Mouse (Mus musculus): ENCODE results near the gene Kcnh2. TPM values are rescaled to one million over a fixed set of nuclear protein-coding genes. Genes with fewer than 3 reads are reported as not detected.

Gene Kcnh2
- polyA plus RNA-seq, 1 experiment from 2014 or later = 0.35 TPM

DNA sequence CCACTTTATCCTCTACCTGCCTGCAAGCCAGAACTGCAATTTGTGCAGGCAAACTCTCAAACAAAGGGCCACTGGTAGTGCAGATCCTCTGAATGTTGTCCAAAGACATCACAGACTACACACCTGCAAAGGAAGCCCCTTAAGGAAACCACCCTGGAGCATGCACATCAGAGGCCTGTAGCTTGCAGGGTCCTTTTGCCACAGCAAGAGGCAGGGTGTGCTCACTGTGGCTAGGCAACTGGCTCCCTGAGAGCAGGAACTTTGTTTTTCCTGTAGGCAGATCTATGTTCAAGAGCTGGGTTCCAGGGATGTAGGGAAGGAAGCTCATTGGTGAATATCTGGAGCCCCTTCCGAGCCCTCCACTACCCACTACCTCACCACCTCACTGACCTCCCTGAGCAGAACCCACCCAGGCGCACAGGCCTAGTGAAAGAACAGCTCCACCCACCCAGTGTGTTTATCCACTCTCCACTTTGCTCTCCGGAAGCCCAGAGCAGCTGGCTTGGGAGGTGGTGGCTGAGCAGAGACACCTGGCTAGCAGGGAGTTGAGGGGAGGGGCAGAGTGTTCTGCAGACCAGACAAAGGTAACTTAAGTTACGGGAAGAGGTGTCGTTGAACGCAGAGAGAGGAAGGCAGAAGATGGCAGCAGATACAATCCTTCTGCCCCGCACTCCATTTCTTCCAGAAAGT is 4.1 kb downstream of the Kcnh2 start:
- no peak overlapping the region for H3K27ac ChIP-seq (replicated peaks)
- peaks cover 71% of the 10 kb centered on the region for H3K4me1 ChIP-seq (replicated peaks)
- H3K27me3 ChIP-seq = peaks cover 55% of the 10 kb centered on the region
- ATAC-seq (ENCODE audit: insufficient read depth) = no peak
- H3K9ac ChIP-seq = no peak overlapping the region
- peak overlapping the region; percentile 77; the same call in 1 of the 2 replicates for H3K4me2 ChIP-seq
- WGBS (ENCODE audit: insufficient replicate concordance) = 47% methylated on average over 7 of the region's 7 CpGs
- H3K9me3 ChIP-seq (replicated peaks) = no peaks in the 10 kb centered on the region
- no peaks in the 10 kb centered on the region for H3K36me3 ChIP-seq (replicated peaks)
- H3K4me3 ChIP-seq (replicated peaks) = no peak overlapping the region

DNA sequence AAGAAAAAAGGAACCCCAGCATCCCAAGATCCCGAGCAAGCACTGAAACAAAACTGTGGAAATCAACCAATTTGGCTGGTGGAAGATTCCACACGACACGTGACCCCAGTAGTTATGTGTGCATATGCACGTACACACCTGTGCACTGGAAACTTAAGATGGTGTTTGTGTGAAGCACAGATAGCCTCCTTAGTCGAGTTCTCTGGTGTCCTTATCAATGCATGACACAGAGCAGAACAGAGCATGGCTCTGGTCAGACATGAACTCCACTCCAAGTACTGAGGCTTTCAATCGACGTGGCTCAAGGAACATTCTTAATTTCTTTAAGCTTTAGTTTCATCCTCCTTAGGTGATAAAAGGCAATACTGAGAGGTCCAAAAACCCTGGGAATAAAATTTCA is 5.1 kb downstream of the Kcnh2 start:
- H3K27me3 ChIP-seq = peaks cover 44% of the 10 kb centered on the region
- WGBS (ENCODE audit: insufficient replicate concordance) = 36% methylated on average over 7 of the region's 7 CpGs
- no peaks in the 10 kb centered on the region for H3K9me3 ChIP-seq (replicated peaks)
- H3K4me3 ChIP-seq (replicated peaks) = no peak overlapping the region
- H3K27ac ChIP-seq (replicated peaks) = no peak overlapping the region
- peaks cover 62% of the 10 kb centered on the region for H3K4me1 ChIP-seq (replicated peaks)
- no peak overlapping the region for H3K4me2 ChIP-seq
- H3K9ac ChIP-seq = no peak overlapping the region
- ATAC-seq (ENCODE audit: insufficient read depth) = peak; percentile 53; the same call in 1 of the 2 replicates
- H3K36me3 ChIP-seq (replicated peaks) = no peaks in the 10 kb centered on the region

DNA sequence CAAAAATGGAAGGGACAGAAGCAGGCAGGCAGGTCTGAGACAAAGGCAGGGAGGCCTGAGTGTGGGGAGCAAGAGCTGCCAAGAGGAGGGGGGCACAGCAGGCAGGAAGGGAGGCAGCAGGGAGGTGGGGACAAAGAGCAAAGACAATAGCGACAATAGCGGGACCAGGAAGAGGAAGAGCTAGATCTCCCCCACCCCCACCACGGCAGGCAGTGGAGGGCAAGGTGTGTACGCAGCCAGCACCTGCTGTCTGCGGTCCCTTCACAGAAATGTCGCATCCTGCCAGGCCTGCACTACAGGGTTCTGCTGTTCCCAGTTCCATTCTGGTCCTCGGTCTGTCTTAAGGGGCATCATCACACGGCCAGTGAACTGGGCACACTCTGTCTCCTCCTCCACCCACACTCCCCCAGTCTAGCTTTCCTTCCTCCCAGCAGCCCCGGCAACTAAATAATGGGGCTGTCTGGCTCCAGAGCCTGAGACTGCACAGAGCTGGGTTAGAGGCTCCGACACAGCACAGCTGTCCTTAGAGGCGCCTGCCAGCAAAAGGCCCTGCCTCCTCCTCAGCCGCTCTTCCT is 6.8 kb downstream of the Kcnh2 start:
- no peaks in the 10 kb centered on the region for H3K9me3 ChIP-seq (replicated peaks)
- H3K27me3 ChIP-seq = peaks cover 27% of the 10 kb centered on the region
- H3K27ac ChIP-seq (replicated peaks) = no peak overlapping the region
- no peak for ATAC-seq (ENCODE audit: insufficient read depth)
- no peak overlapping the region for H3K4me3 ChIP-seq (replicated peaks)
- no peak overlapping the region for H3K9ac ChIP-seq
- no peaks in the 10 kb centered on the region for H3K36me3 ChIP-seq (replicated peaks)
- peaks cover 59% of the 10 kb centered on the region for H3K4me1 ChIP-seq (replicated peaks)
- 21% methylated on average over 12 of the region's 12 CpGs for WGBS (ENCODE audit: insufficient replicate concordance)
- peak overlapping the region; percentile 15; the same call in 1 of the 2 replicates for H3K4me2 ChIP-seq

DNA sequence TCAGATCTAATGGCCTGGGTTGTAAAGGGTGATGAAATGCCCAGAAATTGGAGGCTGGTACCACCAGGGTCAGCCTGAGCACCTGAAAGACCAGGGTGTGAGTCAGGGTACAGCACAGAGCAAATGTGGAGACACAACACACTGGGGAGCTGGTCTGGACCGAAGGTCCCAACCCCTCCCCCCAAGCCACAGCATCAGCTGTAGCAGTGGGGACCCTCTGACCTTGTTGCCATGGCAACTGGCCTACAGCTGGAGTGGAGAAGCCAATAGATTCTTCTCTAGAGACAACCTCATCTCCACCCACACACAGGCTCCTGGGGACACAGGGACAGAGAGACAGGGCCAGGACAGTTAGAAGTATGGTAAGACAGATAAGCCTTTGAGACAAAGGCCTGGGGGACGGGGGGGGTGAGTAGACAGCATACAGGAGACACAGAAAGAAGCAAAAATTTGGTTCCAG is 7.4 kb downstream of the Kcnh2 start:
- Histone ChIP-seq H3K9ac (no peak overlapping the region), H3K36me3 (replicated peaks) (no peaks in the 10 kb centered on the region), H3K27me3 (peaks cover 21% of the 10 kb centered on the region), H3K4me1 (replicated peaks) (peaks cover 53% of the 10 kb centered on the region), H3K27ac (replicated peaks) (no peak overlapping the region), H3K4me2 (0 out of 2 replicates have a peak overlapping the region, but pooled peaks have one; percentile 15), H3K4me3 (replicated peaks) (no peak overlapping the region), H3K9me3 (replicated peaks) (no peaks in the 10 kb centered on the region)
- ATAC-seq (ENCODE audit: insufficient read depth) = peak; percentile 41
- 21% methylated on average over 2 of the region's 2 CpGs for WGBS (ENCODE audit: insufficient replicate concordance)

DNA sequence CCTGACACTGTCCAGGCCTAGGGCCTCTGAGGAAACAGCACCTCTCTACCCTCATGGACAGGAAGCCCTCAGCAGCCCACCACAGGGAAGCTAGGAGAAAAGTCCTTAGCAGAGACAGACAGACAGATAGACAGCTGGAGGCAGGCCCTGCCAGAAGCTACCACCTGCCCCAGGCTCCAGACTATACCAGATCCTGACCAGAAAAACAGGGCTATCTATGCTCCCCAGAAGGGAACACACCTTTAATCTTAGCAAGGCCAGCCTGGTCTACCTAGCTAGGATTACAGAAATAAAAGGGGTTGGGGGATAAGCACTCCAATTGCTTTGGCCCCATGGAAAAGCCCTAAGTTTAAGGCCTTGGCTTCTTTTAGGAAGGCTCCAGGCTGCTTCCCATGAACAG is 8.0 kb downstream of the Kcnh2 start:
- Histone ChIP-seq H3K4me3 (replicated peaks) (no peak overlapping the region), H3K9me3 (replicated peaks) (no peaks in the 10 kb centered on the region), H3K36me3 (replicated peaks) (no peaks in the 10 kb centered on the region), H3K4me1 (replicated peaks) (peaks cover 47% of the 10 kb centered on the region), H3K4me2 (no peak overlapping the region), H3K9ac (no peak overlapping the region), H3K27me3 (peaks cover 15% of the 10 kb centered on the region), H3K27ac (replicated peaks) (no peak overlapping the region; the same call in 1 of the 2 replicates)
- peak; percentile 2; the same call in 1 of the 2 replicates for ATAC-seq (ENCODE audit: insufficient read depth)

DNA sequence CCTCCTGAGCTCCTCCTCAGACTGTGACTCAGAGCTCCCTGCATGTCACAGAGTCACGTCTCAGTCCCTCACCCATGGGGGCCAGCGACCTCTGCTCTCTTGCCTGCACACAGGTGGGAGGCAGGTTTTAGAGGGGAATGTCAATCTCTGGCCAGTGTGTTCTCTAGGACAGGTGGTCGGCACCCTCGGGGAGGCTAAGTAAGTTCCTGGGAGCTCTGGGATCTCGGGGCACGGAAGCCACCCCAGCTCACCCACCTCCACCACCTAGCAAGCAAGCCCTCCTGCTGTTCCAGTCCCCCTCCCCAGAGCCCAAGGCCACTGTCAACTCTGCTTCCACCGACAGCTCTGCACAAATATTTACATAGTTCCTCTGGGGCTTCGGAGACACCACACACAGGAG is 8.4 kb downstream of the Kcnh2 start:
- Histone ChIP-seq H3K36me3 (replicated peaks) (no peaks in the 10 kb centered on the region), H3K27ac (replicated peaks) (no peak overlapping the region), H3K4me2 (no peak overlapping the region), H3K9ac (no peak overlapping the region), H3K4me1 (replicated peaks) (peaks cover 43% of the 10 kb centered on the region), H3K9me3 (replicated peaks) (no peaks in the 10 kb centered on the region), H3K27me3 (peaks cover 11% of the 10 kb centered on the region), H3K4me3 (replicated peaks) (no peak overlapping the region)
- 55% methylated on average over 8 of the region's 8 CpGs for WGBS (ENCODE audit: insufficient replicate concordance)
- ATAC-seq (ENCODE audit: insufficient read depth) = no peak; the same call in 1 of the 2 replicates

DNA sequence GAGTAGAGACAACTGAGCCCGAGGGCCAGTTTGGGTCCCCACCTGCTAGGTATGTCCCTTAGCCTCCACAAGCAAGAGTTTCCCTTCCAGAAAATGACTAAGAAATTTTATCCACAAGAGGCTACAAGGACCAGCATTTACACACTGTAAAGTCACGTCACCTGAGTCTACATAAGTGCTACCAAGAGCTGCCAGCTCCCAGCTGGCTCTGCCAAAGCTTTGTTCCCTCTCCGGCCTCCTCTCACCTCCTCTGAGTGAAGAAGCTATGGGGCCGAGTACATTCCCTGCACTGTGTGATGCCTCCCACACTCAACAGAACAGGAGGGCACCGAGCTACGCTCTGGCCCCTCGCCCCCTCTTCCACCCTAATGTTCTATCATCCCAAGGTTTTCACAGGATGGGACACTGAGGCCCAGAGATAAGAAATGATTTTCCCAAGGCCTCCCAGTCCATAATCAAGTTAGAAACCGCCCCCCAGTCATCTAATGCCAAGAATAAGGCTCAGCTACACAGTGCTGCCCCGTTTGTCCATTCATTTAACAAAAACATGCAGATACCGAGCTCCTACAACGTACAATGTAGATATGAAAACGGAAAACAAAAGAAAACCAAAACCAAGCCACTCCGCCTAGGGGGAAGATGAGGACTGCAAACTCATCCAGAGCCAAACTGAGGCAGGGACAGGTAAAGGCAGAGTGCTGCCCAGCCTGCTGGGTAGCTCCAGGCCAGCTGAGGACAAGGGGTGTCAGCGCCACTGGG is 9.0 kb downstream of the Kcnh2 start:
- ATAC-seq (ENCODE audit: insufficient read depth) = no peak
- H3K9ac ChIP-seq = no peak overlapping the region
- no peak overlapping the region for H3K4me2 ChIP-seq
- no peak overlapping the region for H3K27ac ChIP-seq (replicated peaks)
- H3K9me3 ChIP-seq (replicated peaks) = no peaks in the 10 kb centered on the region
- no peak overlapping the region for H3K4me3 ChIP-seq (replicated peaks)
- H3K36me3 ChIP-seq (replicated peaks) = no peaks in the 10 kb centered on the region
- H3K27me3 ChIP-seq = peaks cover 5% of the 10 kb centered on the region
- peaks cover 37% of the 10 kb centered on the region for H3K4me1 ChIP-seq (replicated peaks)
- WGBS (ENCODE audit: insufficient replicate concordance) = 61% methylated on average over 14 of the region's 14 CpGs

DNA sequence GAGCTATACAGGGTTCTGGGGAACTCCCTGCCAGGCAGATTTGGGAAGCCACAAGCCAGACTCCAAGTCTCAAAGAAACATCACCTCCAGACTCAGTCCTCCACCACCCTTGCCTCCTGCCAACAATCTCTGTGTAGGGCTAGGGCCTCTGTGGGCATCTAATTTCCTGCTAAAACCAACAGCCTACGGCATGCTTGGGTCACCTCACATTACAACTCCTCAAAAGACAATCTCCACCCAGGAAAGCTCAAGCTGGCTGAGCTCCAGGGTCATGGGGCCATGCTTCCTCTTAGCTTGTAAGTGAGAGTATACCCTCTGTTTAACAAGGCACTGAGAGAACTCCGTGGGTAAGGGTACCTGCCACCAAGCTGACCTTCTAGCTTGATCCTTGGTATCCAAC is 13.6 kb downstream of the Kcnh2 start:
- H3K27me3 ChIP-seq = no peaks in the 10 kb centered on the region
- H3K4me1 ChIP-seq (replicated peaks) = peaks cover 7% of the 10 kb centered on the region; the same call in 1 of the 2 replicates
- WGBS (ENCODE audit: insufficient replicate concordance) = 23% methylated on average over 2 of the region's 2 CpGs
- no peaks in the 10 kb centered on the region for H3K9me3 ChIP-seq (replicated peaks)
- no peak overlapping the region for H3K4me2 ChIP-seq
- H3K36me3 ChIP-seq (replicated peaks) = no peaks in the 10 kb centered on the region
- H3K27ac ChIP-seq (replicated peaks) = no peak overlapping the region
- H3K9ac ChIP-seq = no peak overlapping the region
- ATAC-seq (ENCODE audit: insufficient read depth) = no peak
- no peak overlapping the region for H3K4me3 ChIP-seq (replicated peaks)

DNA sequence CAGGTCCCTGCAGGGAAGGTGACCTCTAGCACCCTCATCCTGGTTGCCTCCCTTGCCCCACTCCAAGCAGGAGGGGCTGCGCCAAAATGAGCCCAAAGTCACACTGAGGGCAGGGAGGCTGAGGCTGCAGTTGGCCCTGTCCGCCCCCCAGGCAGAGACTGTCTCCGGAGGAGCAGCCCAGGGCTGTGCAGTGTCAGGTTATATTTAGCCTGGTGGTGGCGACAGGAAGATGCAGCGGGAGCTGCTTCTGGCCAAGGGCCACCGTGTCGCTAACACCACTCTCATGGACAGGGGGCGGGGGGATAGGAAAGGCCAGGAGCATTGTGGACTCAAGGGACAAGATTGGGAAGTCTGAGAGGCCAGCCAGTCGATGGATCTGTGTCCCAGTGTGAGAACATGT is 14.0 kb downstream of the Kcnh2 start:
- H3K4me3 ChIP-seq (replicated peaks) = no peak overlapping the region
- H3K4me2 ChIP-seq = no peak overlapping the region
- no peak overlapping the region for H3K9ac ChIP-seq
- H3K27me3 ChIP-seq = no peaks in the 10 kb centered on the region
- H3K4me1 ChIP-seq (replicated peaks) = 0 out of 2 replicates have a peak, but pooled peaks cover 2% of the 10 kb centered on the region
- H3K27ac ChIP-seq (replicated peaks) = no peak overlapping the region
- 15% methylated on average over 9 of the region's 9 CpGs for WGBS (ENCODE audit: insufficient replicate concordance)
- H3K9me3 ChIP-seq (replicated peaks) = no peaks in the 10 kb centered on the region
- no peak for ATAC-seq (ENCODE audit: insufficient read depth)
- no peaks in the 10 kb centered on the region for H3K36me3 ChIP-seq (replicated peaks)

DNA sequence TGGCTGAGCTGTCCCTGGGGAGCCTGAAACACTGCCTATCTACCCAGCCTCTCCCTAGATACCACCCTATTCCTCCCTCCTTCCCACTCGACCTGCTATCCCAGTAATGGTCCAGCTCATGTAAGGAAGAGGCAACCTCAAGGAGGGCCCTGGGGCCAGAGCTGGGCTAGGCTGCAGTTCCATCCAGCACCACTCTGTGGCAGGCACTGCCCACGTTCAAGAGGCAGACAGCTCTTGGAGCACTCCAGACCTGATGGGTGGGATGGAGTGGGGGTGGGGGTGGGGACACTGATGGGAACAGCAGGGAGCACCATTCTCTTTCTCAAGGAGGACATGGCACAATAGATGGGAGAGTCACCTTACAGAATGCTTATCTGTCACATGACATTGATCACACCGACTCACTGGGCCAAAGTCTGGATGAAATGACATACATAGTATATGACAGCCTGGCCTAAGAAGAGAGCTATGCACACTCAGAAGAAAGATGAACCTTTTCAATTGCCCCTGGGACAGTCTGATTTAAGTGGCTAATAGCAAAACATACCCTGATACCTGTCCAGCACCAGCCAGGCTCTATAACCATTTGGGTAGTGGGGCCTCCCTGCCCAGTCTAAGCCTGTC is 15.4 kb downstream of the Kcnh2 start:
- Histone ChIP-seq H3K4me3 (replicated peaks) (no peak overlapping the region), H3K9me3 (replicated peaks) (no peaks in the 10 kb centered on the region), H3K9ac (no peak overlapping the region), H3K4me1 (replicated peaks) (0 out of 2 replicates have a peak, but pooled peaks cover 2% of the 10 kb centered on the region), H3K27ac (replicated peaks) (no peak overlapping the region), H3K27me3 (no peaks in the 10 kb centered on the region), H3K4me2 (no peak overlapping the region), H3K36me3 (replicated peaks) (no peaks in the 10 kb centered on the region)
- WGBS (ENCODE audit: insufficient replicate concordance) = 14% methylated on average over 3 of the region's 3 CpGs
- peak; percentile 41; the same call in 1 of the 2 replicates for ATAC-seq (ENCODE audit: insufficient read depth)

DNA sequence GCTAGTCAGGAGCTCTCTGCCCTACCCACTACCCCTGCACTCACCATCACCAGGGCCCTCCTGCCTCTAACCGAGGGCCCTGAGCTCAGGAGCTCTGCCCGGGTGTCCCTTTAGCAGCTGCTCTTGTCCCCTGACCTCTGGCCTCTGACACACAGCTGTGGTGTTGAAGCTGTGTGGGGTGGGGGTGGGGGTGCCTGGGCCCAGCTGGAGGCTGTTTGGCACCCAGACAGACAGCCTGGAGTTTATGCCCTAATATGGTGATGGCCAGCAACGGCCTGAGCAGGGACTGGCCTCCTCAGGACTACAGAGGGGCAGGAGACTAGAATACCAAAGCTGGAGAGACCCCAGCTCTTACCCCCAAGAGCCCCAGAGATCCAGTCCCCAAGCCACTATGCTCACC is 16.7 kb downstream of the Kcnh2 start:
- no peak for ATAC-seq (ENCODE audit: insufficient read depth)
- 21% methylated on average over 3 of the region's 3 CpGs for WGBS (ENCODE audit: insufficient replicate concordance)
- no peak overlapping the region for H3K27ac ChIP-seq (replicated peaks)
- no peaks in the 10 kb centered on the region for H3K36me3 ChIP-seq (replicated peaks)
- H3K4me3 ChIP-seq (replicated peaks) = no peak overlapping the region
- no peaks in the 10 kb centered on the region for H3K9me3 ChIP-seq (replicated peaks)
- no peak overlapping the region for H3K9ac ChIP-seq
- H3K4me1 ChIP-seq (replicated peaks) = 0 out of 2 replicates have a peak, but pooled peaks cover 2% of the 10 kb centered on the region
- peaks cover 7% of the 10 kb centered on the region; the same call in 1 of the 2 replicates for H3K27me3 ChIP-seq
- H3K4me2 ChIP-seq = no peak overlapping the region

All from liver, embryonic 15.5 days (tissue).